Mouse (Mus musculus) CH12.LX (cell line): ENCODE data around the gene Pknox2. TPM values are rescaled to one million over a fixed set of nuclear protein-coding genes. Genes with fewer than 3 reads are reported as not detected.

Source experiments
- DNase-seq: peaks from one replicate; pipeline ENCODE4 v3.0.0-alpha.2; 2013; ENCODE audit errors: extremely low read depth
- H3K27ac ChIP-seq: 2 replicates; pipeline ENCODE4 v1.5.1; 2012; ENCODE audit warnings: low read depth, mild to moderate bottlenecking, control low read depth, moderate library complexity; ENCODE audit not compliant: insufficient read depth
- H3K27me3 ChIP-seq: replicated peaks from 2 replicates; pipeline ENCODE3; 2012; ENCODE audit warnings: inconsistent platforms
- H3K36me3 ChIP-seq, 2 experiments: replicated peaks in 1 of 2; 2 replicates each; pipeline versions ENCODE3 to v1.6.1; 2012; ENCODE audit warnings: inconsistent platforms in 1 of 2, low read length in 1 of 2, mild to moderate bottlenecking in 1 of 2, mixed read lengths in 1 of 2, moderate library complexity in 1 of 2; ENCODE audit not compliant: control insufficient read depth in 1 of 2, insufficient read depth in 1 of 2
- H3K4me1 ChIP-seq, 2 experiments: 2 replicates each; pipeline ENCODE4 v1.6.1; 2012; ENCODE audit warnings: inconsistent platforms in 1 of 2, moderate library complexity in 1 of 2; ENCODE audit not compliant: insufficient read depth in 2 of 2, control insufficient read depth in 1 of 2
- H3K4me2 ChIP-seq: 2 replicates; pipeline ENCODE4 v1.6.1; 2012; ENCODE audit warnings: low read depth, mild to moderate bottlenecking, control low read depth; ENCODE audit not compliant: poor library complexity, insufficient read depth, severe bottlenecking
- H3K4me3 ChIP-seq, 3 experiments: fragments of 150-350 bp in 1 of 3; sonication (generic) in 1 of 3; replicated peaks in 1 of 3; 2 replicates each; pipeline versions ENCODE3 to v1.5.1; 2011 to 2012; ENCODE audit warnings: low read depth in 2 of 3, low read length in 2 of 3, mild to moderate bottlenecking in 2 of 3, moderate library complexity in 2 of 3, control low read depth in 1 of 3, improper control_type of control experiment in 1 of 3, inconsistent platforms in 1 of 3, mixed read lengths in 1 of 3; ENCODE audit not compliant: poor library complexity in 1 of 3
- H3K79me2 ChIP-seq: replicated peaks from 2 replicates; pipeline ENCODE4 v1.6.1; 2012; ENCODE audit warnings: mild to moderate bottlenecking, moderate library complexity; ENCODE audit not compliant: control insufficient read depth, poor library complexity, insufficient read depth, severe bottlenecking; ENCODE audit errors: extremely low read depth
- H3K9ac ChIP-seq: 2 replicates; pipeline ENCODE4 v1.6.1; 2012; ENCODE audit warnings: low read depth, mild to moderate bottlenecking, control low read depth, moderate library complexity; ENCODE audit not compliant: insufficient read depth
- H3K9me3 ChIP-seq: replicated peaks from 2 replicates; pipeline ENCODE3; 2012; ENCODE audit warnings: low read length, inconsistent platforms, mixed read lengths
- BHLHE40 ChIP-seq: IDR thresholded peaks from 2 replicates; pipeline ENCODE4 v1.6.1; 2011; ENCODE audit warnings: mild to moderate bottlenecking, low read depth, low read length, improper control_type of control experiment
- E2F4 ChIP-seq: IDR thresholded peaks from 2 replicates; pipeline ENCODE4 v1.6.1; 2011; ENCODE audit warnings: low read depth, low read length, improper control_type of control experiment; ENCODE audit not compliant: insufficient replicate concordance
- EP300 ChIP-seq: IDR thresholded peaks from 2 replicates; pipeline ENCODE4 v1.6.1; 2011; ENCODE audit warnings: low read length, improper control_type of control experiment
- ETS1 ChIP-seq: conservative IDR thresholded peaks from 2 replicates; pipeline ENCODE4 v1.6.1; 2012; ENCODE audit warnings: low read depth, mild to moderate bottlenecking, inconsistent platforms, low read length, improper control_type of control experiment, moderate library complexity
- GABPA ChIP-seq: IDR thresholded peaks from 2 replicates; pipeline ENCODE4 v1.6.1; 2012; ENCODE audit warnings: low read depth, low read length, improper control_type of control experiment, inconsistent platforms; ENCODE audit not compliant: insufficient replicate concordance
- HCFC1 ChIP-seq: IDR thresholded peaks from 2 replicates; pipeline ENCODE4 v1.6.1; 2012; ENCODE audit warnings: low read depth, mild to moderate bottlenecking, inconsistent platforms, low read length, improper control_type of control experiment
- IRF4 ChIP-seq: IDR thresholded peaks from 2 replicates; pipeline ENCODE4 v1.6.1; 2014; ENCODE audit warnings: low read depth, mild to moderate bottlenecking, inconsistent platforms, low read length, improper control_type of control experiment
- JUND ChIP-seq: conservative IDR thresholded peaks from 2 replicates; pipeline ENCODE4 v1.6.1; 2011; ENCODE audit warnings: low read depth, low read length, improper control_type of control experiment
- KAT2A ChIP-seq: IDR thresholded peaks from 2 replicates; pipeline ENCODE4 v1.6.1; 2012; ENCODE audit warnings: low read length, improper control_type of control experiment, inconsistent platforms; ENCODE audit not compliant: insufficient replicate concordance
- MAFK ChIP-seq: IDR thresholded peaks from 2 replicates; pipeline ENCODE4 v1.6.1; 2011; ENCODE audit warnings: low read length, improper control_type of control experiment; ENCODE audit not compliant: insufficient replicate concordance
- MAX ChIP-seq: IDR thresholded peaks from 2 replicates; pipeline ENCODE4 v1.6.1; 2011; ENCODE audit warnings: low read length, improper control_type of control experiment
- MAZ ChIP-seq: IDR thresholded peaks from 2 replicates; pipeline ENCODE4 v1.6.1; 2012; ENCODE audit warnings: low read depth, mild to moderate bottlenecking, inconsistent platforms, low read length, improper control_type of control experiment, moderate library complexity
- MEF2A ChIP-seq: IDR thresholded peaks from 2 replicates; pipeline ENCODE4 v1.6.1; 2014; ENCODE audit warnings: low read depth, mild to moderate bottlenecking, inconsistent platforms, low read length, improper control_type of control experiment, borderline replicate concordance
- PAX5 ChIP-seq: IDR thresholded peaks from 2 replicates; pipeline ENCODE4 v1.6.1; 2012; ENCODE audit warnings: low read length, inconsistent platforms, mixed read lengths
- RAD21 ChIP-seq: IDR thresholded peaks from 2 replicates; pipeline ENCODE4 v1.6.1; 2011; ENCODE audit warnings: low read depth, mild to moderate bottlenecking, low read length, improper control_type of control experiment, moderate library complexity
- RCOR1 ChIP-seq: conservative IDR thresholded peaks from 2 replicates; pipeline ENCODE4 v1.6.1; 2012; ENCODE audit warnings: low read depth, mild to moderate bottlenecking, inconsistent platforms, low read length, improper control_type of control experiment
- SIN3A ChIP-seq: IDR thresholded peaks from 2 replicates; pipeline ENCODE4 v1.6.1; 2012; ENCODE audit warnings: low read length, improper control_type of control experiment, inconsistent platforms
- SMC3 ChIP-seq: IDR thresholded peaks from 2 replicates; pipeline ENCODE4 v1.6.1; 2011; ENCODE audit warnings: low read depth, low read length, improper control_type of control experiment
- TBP ChIP-seq: conservative IDR thresholded peaks from 2 replicates; pipeline ENCODE4 v1.6.1; 2011; ENCODE audit warnings: low read depth, low read length, improper control_type of control experiment
- TCF12 ChIP-seq: IDR thresholded peaks from 2 replicates; pipeline ENCODE4 v1.6.1; 2014; ENCODE audit warnings: low read depth, mild to moderate bottlenecking, inconsistent platforms, low read length, improper control_type of control experiment
- ZC3H11A ChIP-seq: IDR thresholded peaks from 2 replicates; pipeline ENCODE4 v1.6.1; 2012; ENCODE audit warnings: low read depth, mild to moderate bottlenecking, inconsistent platforms, low read length, improper control_type of control experiment
- ZNF384 ChIP-seq: IDR thresholded peaks from 2 replicates; pipeline ENCODE4 v1.6.1; 2012; ENCODE audit warnings: low read depth, low read length, improper control_type of control experiment, inconsistent platforms
- dilution Hi-C: fragments of 300-500 bp; cut with MboI; formaldehyde crosslinking; loops from 2 replicates; pipeline ENCODE4 v1.14.3; 2020; ENCODE audit warnings: low sequenced_read_pairs; ENCODE audit not compliant: extremely low pct_unique_long_range_greater_than_20kb, extremely low pct_ligation_motif_present
- in situ Hi-C: fragments of 300-500 bp; cut with MboI; formaldehyde crosslinking; loops from 3 replicates; pipeline ENCODE4 v1.14.3; 2019; ENCODE audit warnings: low sequenced_read_pairs, low pct_ligation_motif_present, low pct_unique_long_range_greater_than_20kb, mixed read lengths
- polyA plus RNA-seq: library from polyadenylated mRNA; unstranded; fragments of >175 nt; gene quantifications from 2 replicates; pipeline ENCODE4 v1.2.1, GENCODE M21; 2012; ENCODE audit warnings: low read depth; ENCODE audit not compliant: insufficient read length
- total RNA-seq, 2 experiments: library from RNA; depleted of rRNA; stranded (reverse); fragments of 300-350 nt in 1 of 2; fragments of >200 nt in 1 of 2; gene quantifications; 2 replicates each; pipeline ENCODE4 v1.2.3; 2012 to 2014

Pknox2 gene
- total and polyA plus RNA-seq, 3 experiments = 0.08 to 0.11 TPM; not detected in 1

DNA sequence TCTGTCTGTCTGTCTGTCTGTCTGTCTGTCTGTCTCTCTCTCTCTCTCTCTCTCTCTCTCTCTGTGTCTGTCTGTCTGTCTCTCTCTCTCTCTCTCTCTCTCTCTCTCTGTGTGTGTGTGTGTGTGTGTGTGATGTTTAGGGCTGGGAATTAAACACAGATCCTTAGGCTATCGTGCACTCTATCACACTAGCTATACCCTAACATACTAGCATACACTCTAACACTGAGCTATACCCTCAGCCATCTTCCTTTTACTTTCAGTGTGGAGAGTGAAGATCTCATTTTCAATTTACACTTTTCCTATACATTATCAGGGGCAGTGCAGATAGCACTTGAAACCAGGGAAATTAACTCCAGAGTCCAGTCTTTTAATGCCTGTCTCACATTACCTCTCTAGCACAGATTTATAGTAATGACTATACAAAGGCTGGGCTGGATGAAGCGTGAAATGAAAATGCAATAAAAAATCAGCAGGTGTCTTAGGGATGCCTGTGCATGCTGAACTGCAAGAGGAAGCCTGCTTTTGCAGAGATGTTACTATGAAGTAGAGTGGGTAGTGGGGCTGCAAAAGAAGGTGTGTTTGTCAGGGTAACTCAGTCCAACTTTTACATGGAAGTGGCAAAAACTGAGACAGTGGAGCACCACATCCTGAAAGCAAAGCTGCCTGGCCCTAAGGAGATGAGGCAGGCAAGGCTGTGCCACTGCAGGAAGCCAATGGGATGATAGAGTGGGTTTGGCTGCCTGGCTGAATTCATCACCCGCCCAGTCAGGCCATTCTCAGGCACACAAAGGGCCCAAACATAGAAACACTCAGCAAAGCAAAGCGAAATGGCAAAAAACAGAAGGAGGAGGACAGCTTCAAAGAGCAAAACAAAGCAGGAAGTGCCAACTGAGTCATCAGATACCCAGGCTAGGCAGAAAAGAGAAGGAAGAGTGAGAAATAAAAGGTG, 282.1 kb downstream of the Pknox2 start:
- no peak overlapping the region for H3K9ac ChIP-seq
- no peaks in the 10 kb centered on the region for H3K9me3 ChIP-seq
- DNase-seq = no peak
- in situ Hi-C loops (no loop called here), dilution Hi-C loops (no loop called here)
- no peaks in the 10 kb centered on the region for H3K36me3 ChIP-seq
- H3K4me3 ChIP-seq = no peak overlapping the region
- H3K4me2 ChIP-seq = no peak overlapping the region
- H3K27me3 ChIP-seq = peaks cover 9% of the 10 kb centered on the region
- H3K27ac ChIP-seq = no peak overlapping the region
- 0 out of 4 replicates have a peak, but pooled peaks cover 0 to 4% of the 10 kb centered on the region in 2 experiments for H3K4me1 ChIP-seq
- H3K79me2 ChIP-seq = no peaks in the 10 kb centered on the region
- TF ChIP-seq TBP (no peak), IRF4 (no peak), RAD21 (no peak), MAFK (no peak), TCF12 (no peak), ZC3H11A (no peak), SMC3 (no peak), MEF2A (no peak), GABPA (no peak), ZNF384 (no peak), E2F4 (no peak), ETS1 (no peak), KAT2A (no peak), SIN3A (no peak), MAZ (no peak), MAX (no peak)
- TF ChIP-seq, all 38 proteins: peak for 0

DNA sequence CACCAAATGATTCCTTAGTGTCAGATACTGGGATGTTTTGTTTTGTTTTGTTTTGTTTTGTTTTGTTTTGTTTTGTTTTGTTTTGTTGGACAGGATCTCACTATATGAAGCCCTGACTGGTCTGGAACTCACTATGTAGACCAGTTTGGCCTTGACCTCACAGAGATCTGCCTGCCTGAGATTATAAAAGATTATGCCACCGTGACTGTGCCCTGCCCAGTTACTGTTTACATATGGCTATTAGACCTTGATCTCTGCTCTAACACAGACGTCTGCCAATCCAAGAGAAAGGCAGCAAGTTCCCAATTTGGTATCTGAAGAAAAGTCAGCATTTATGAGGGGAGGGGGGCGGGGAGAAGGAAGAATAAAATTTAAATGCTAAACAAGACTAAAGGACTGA, 283.5 kb downstream of the Pknox2 start:
- no peak for DNase-seq
- Histone ChIP-seq H3K4me2 (no peak overlapping the region), H3K79me2 (no peaks in the 10 kb centered on the region), H3K4me1 (0 out of 4 replicates have a peak, but pooled peaks cover 0 to 4% of the 10 kb centered on the region in 2 experiments), H3K9ac (no peak overlapping the region), H3K27ac (no peak overlapping the region), H3K4me3 (no peak overlapping the region), H3K27me3 (peaks cover 8% of the 10 kb centered on the region), H3K9me3 (no peaks in the 10 kb centered on the region), H3K36me3 (no peaks in the 10 kb centered on the region)
- dilution Hi-C loops (no loop called here), in situ Hi-C loops (no loop called here)
- TF ChIP-seq HCFC1 = no peak
- no peak for TF ChIP-seq EP300
- no peak for TF ChIP-seq ZC3H11A
- TF ChIP-seq MAZ = no peak
- TF ChIP-seq PAX5 = no peak
- TF ChIP-seq MAX = no peak
- TF ChIP-seq RCOR1 = no peak
- TF ChIP-seq MAFK = no peak
- no peak for TF ChIP-seq JUND
- TF ChIP-seq BHLHE40 = no peak
